Mouse (Mus musculus) ES-Bruce4 (cell line): ENCODE results near the gene Cwh43. TPM values are rescaled to one million over a fixed set of nuclear protein-coding genes. Genes with fewer than 3 reads are reported as not detected.

Experiments
- H3K27ac ChIP-seq: 2 replicates; pipeline ENCODE4 v1.5.1; 2012; ENCODE audit warnings: low read length, inconsistent platforms; ENCODE audit not compliant: insufficient read depth
- H3K27me3 ChIP-seq: 2 replicates; pipeline ENCODE4 v1.6.1; 2012; ENCODE audit warnings: mild to moderate bottlenecking, low read length, inconsistent platforms; ENCODE audit not compliant: control insufficient read depth, poor library complexity, insufficient read depth, severe bottlenecking
- H3K36me3 ChIP-seq: 2 replicates; pipeline ENCODE4 v1.6.1; 2012; ENCODE audit warnings: inconsistent platforms, mild to moderate bottlenecking, low read length, moderate library complexity; ENCODE audit not compliant: control insufficient read depth, poor library complexity, insufficient read depth, severe bottlenecking
- H3K4me1 ChIP-seq: one replicate; pipeline ENCODE4 v1.8.1; 2011; ENCODE audit warnings: low read length; ENCODE audit not compliant: control insufficient read depth, insufficient read depth
- H3K4me3 ChIP-seq: 2 replicates; pipeline ENCODE4 v1.5.1; 2011; ENCODE audit warnings: low read depth, mild to moderate bottlenecking, low read length
- H3K9ac ChIP-seq: 2 replicates; pipeline ENCODE4 v1.6.1; 2012; ENCODE audit warnings: low read depth, mild to moderate bottlenecking, inconsistent platforms; ENCODE audit not compliant: poor library complexity, severe bottlenecking
- H3K9me3 ChIP-seq: replicated peaks from 2 replicates; pipeline ENCODE4 v1.6.1; 2012; ENCODE audit warnings: mild to moderate bottlenecking, low read length, inconsistent platforms; ENCODE audit not compliant: control insufficient read depth, poor library complexity, insufficient read depth, severe bottlenecking
- CTCF ChIP-seq: IDR thresholded peaks from one replicate; pipeline ENCODE4 v1.8.1; 2011; ENCODE audit warnings: low read depth, low read length
- EP300 ChIP-seq: IDR thresholded peaks from 2 replicates; pipeline ENCODE4 v1.6.1; 2011; ENCODE audit warnings: low read depth, low read length; ENCODE audit not compliant: insufficient read depth
- POLR2A ChIP-seq: IDR thresholded peaks from one replicate; pipeline ENCODE4 v1.8.1; 2011; ENCODE audit warnings: low read length; ENCODE audit not compliant: insufficient read depth
- polyA plus RNA-seq: library from polyadenylated mRNA; stranded (reverse); fragments of >200 nt; gene quantifications from 2 replicates; pipeline ENCODE4 v1.2.4, GENCODE M21; 2011; ENCODE audit warnings: low read depth; ENCODE audit not compliant: missing spikeins, insufficient read depth, insufficient read length

Cwh43 gene
- polyA plus RNA-seq, 1 experiment = not detected

DNA sequence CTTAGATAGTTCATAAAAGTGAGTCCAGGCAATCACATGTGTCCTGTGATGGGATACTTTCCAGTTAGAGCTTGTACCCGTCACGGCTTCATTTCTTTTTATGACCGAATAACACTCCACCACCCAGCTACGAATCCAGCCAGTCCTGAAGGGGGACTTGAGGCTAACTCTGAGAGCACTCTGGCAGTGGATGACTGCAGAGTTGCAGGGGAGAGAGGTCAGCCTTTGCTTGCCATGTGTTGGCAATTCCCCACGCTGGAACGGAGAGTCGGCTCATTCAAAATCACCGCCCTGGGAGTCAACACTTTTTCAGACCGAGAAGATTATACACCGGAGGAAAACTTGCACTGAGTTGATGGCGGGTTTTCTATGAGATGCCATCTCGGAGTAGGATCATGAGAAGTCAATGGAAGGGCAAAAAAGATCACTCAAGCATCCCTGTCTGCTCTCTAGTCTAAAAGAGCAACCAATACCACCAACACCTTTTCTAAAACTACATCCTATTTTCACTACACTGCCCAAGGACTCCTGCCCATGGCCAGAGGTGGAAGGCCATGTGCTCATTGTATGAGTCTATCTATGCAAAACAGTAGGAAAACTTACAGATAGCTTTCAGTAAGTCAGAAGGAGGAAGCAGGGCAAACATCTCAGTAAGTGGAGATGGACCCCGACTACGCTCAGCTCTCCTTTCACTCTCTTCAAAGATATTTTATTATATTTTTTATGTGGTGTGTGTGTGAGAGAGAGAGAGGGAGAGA is 2.4 kb upstream of the Cwh43 start:
- Histone ChIP-seq H3K27me3 (peaks cover 1% of the 10 kb centered on the region; the same call in 1 of the 2 replicates), H3K36me3 (no peaks in the 10 kb centered on the region), H3K9me3 (no peaks in the 10 kb centered on the region), H3K4me1 (peaks cover 1% of the 10 kb centered on the region), H3K9ac (no peak overlapping the region), H3K27ac (no peak overlapping the region), H3K4me3 (no peak overlapping the region)
- TF ChIP-seq POLR2A (no peak), EP300 (no peak), CTCF (no peak)

- no peak overlapping the region for H3K4me3 ChIP-seq
- H3K27me3 ChIP-seq = peaks cover 1% of the 10 kb centered on the region; the same call in 1 of the 2 replicates
- H3K36me3 ChIP-seq = no peaks in the 10 kb centered on the region
- no peaks in the 10 kb centered on the region for H3K9me3 ChIP-seq
- TF ChIP-seq POLR2A (no peak), EP300 (no peak), CTCF (peak; percentile 29)
- no peak overlapping the region for H3K27ac ChIP-seq
- H3K9ac ChIP-seq = no peak overlapping the region
- H3K4me1 ChIP-seq = peaks cover 1% of the 10 kb centered on the region
Measured at GRCm38 (mm10) chr5:73404790-73405189, 1.1 kb upstream of the Cwh43 start.

DNA sequence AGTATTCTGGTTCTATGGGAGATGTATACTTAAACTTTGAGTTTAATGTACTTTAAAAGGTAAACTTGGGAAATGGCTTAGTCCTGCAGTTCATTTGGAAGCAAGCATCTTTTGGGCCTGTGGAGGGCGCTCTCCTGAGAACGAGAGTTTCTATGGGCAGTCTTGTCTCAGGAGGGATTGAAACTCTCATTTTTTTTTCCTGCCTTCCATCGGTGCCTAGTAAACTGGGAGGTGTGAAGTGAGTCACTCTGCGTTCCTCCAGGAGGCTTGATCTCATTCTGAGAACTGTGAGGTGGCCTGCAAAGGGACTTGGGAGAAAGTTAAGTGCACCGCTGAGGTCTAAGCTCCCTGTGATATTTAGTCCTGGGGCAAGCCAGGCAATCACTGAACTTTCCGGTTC is 986 bp downstream of the Cwh43 start:
- no peak overlapping the region for H3K9ac ChIP-seq
- peaks cover 1% of the 10 kb centered on the region; the same call in 1 of the 2 replicates for H3K27me3 ChIP-seq
- no peak overlapping the region for H3K27ac ChIP-seq
- TF ChIP-seq POLR2A (no peak), EP300 (no peak), CTCF (peak; percentile 18)
- peaks cover 1% of the 10 kb centered on the region for H3K4me1 ChIP-seq
- no peak overlapping the region for H3K4me3 ChIP-seq
- H3K9me3 ChIP-seq = no peaks in the 10 kb centered on the region
- no peaks in the 10 kb centered on the region for H3K36me3 ChIP-seq

DNA sequence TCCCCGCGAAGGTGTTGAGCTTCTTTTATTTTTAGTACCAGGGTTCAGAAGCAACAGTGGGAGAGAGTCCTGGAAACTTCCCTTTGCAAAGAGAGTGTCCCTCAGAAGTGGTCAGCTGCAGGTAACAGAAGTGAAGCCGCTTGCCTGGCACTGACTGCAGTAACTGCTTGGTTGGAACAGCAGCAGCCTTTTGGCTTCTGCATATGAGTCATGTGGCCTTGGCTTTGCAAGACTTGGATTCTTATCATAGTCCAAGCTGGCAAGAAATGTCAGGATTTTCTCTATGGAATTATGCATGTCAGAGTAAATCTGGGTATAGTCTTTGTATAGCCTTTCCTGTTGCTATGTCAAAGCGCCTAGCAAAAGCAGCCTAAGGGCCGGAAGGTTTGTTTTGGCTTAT is 4.1 kb downstream of the Cwh43 start:
- no peaks in the 10 kb centered on the region for H3K36me3 ChIP-seq
- H3K4me1 ChIP-seq = no peaks in the 10 kb centered on the region
- no peak overlapping the region for H3K4me3 ChIP-seq
- H3K9ac ChIP-seq = no peak overlapping the region
- no peaks in the 10 kb centered on the region for H3K9me3 ChIP-seq
- TF ChIP-seq CTCF (no peak), POLR2A (no peak), EP300 (no peak)
- peaks cover 1% of the 10 kb centered on the region; the same call in 1 of the 2 replicates for H3K27me3 ChIP-seq
- no peak overlapping the region for H3K27ac ChIP-seq

GRCm38 (mm10) chr5:73411771-73412170 is 5.9 kb downstream of the Cwh43 start:
- Histone ChIP-seq H3K9me3 (no peaks in the 10 kb centered on the region), H3K36me3 (no peaks in the 10 kb centered on the region), H3K4me3 (no peak overlapping the region), H3K9ac (no peak overlapping the region), H3K27ac (no peak overlapping the region), H3K4me1 (no peaks in the 10 kb centered on the region), H3K27me3 (0 out of 2 replicates have a peak, but pooled peaks cover 1% of the 10 kb centered on the region)
- TF ChIP-seq EP300 = no peak
- no peak for TF ChIP-seq POLR2A
- TF ChIP-seq CTCF = no peak

- Histone ChIP-seq H3K36me3 (no peaks in the 10 kb centered on the region), H3K4me3 (no peak overlapping the region), H3K4me1 (no peaks in the 10 kb centered on the region), H3K27ac (no peak overlapping the region), H3K27me3 (no peaks in the 10 kb centered on the region), H3K9me3 (no peaks in the 10 kb centered on the region), H3K9ac (no peak overlapping the region)
- TF ChIP-seq EP300 (no peak), POLR2A (no peak), CTCF (no peak)
Measured at GRCm38 (mm10) chr5:73414172-73414571, 8.3 kb downstream of the Cwh43 start.
